Mouse (Mus musculus) small intestine, adult 2 months (tissue): ENCODE data around the gene Ctbp1. TPM values are rescaled to one million over a fixed set of nuclear protein-coding genes. Genes with fewer than 3 reads are reported as not detected.
A peak's percentile ranks its signal among the peaks of the same experiment; 100 is the strongest.

Experiments
- H3K27ac ChIP-seq: fragments of 200-500 bp; 2 replicates; pipeline ENCODE4 v1.5.1; 2012; ENCODE audit warnings: low read depth, low read length, control low read depth, inconsistent platforms; ENCODE audit not compliant: insufficient read depth
- H3K27me3 ChIP-seq: fragments of 200-500 bp; 2 replicates; pipeline ENCODE4 v1.6.1; 2012; ENCODE audit warnings: mild to moderate bottlenecking, moderate library complexity, low read length, inconsistent platforms; ENCODE audit not compliant: control insufficient read depth, insufficient read depth
- H3K36me3 ChIP-seq: fragments of 200-500 bp; 2 replicates; pipeline ENCODE4 v1.6.1; 2012; ENCODE audit warnings: mild to moderate bottlenecking, low read length, control low read depth, inconsistent platforms; ENCODE audit not compliant: control insufficient read depth, insufficient read depth
- H3K4me1 ChIP-seq: fragments of 200-500 bp; 2 replicates; pipeline ENCODE4 v1.6.1; 2012; ENCODE audit warnings: low read length, inconsistent platforms, mixed read lengths; ENCODE audit not compliant: control insufficient read depth, insufficient read depth, insufficient read length
- H3K4me3 ChIP-seq: fragments of 200-500 bp; 2 replicates; pipeline ENCODE4 v1.5.1; 2012; ENCODE audit warnings: low read depth, mild to moderate bottlenecking, control low read depth, inconsistent platforms, low read length, moderate library complexity
- CTCF ChIP-seq: fragments of 200-500 bp; IDR thresholded peaks from 2 replicates; pipeline ENCODE4 v1.5.1; 2012; ENCODE audit warnings: low read depth, mild to moderate bottlenecking, control low read depth, inconsistent platforms, low read length, moderate library complexity, mixed read lengths; ENCODE audit not compliant: insufficient replicate concordance, insufficient read length; ENCODE audit errors: extremely low read depth
- POLR2A ChIP-seq: fragments of 200-500 bp; IDR thresholded peaks from 2 replicates; pipeline ENCODE4 v1.6.1; 2012; ENCODE audit warnings: low read depth, mild to moderate bottlenecking, control low read depth, inconsistent platforms, low read length, moderate library complexity
- WGBS: fragments of 180-500 bp; shearing (Covaris S2); methylation state at CpG from one replicate; pipeline ENCODE4 v1.1.7; 2018; 5-methylcytosine and 5-hydroxymethylcytosine counted together
- polyA plus RNA-seq: library from polyadenylated mRNA; depleted of rRNA; stranded (reverse); fragments of >200 nt; gene quantifications from 2 replicates; pipeline ENCODE4 v1.2.3, GENCODE M21; 2012

Gene Ctbp1
- polyA plus RNA-seq, 1 experiment, result 390 TPM

DNA sequence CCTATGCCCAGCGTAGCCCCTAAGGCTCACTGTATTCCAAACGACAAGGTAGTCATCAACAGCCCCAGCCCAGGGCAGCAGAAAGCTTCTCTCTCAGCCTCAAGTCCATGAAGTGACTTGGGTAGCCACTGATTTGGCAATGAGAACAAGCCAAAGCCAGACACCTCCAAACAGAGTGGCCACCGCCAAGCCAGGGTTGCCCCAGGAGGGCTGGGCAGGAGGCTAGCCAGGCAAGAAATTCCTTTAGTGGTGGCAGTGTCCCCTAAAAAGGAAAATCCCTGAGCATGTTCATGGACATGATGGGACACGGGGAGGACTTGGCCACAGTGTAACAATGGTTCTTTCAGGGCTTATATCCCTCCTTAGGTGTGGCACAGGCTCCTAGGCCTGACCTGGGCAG, 55.0 kb downstream of the Ctbp1 start:
- 0 out of 2 replicates have a peak overlapping the region, but pooled peaks have one; percentile 10 for H3K27ac ChIP-seq
- no peaks in the 10 kb centered on the region for H3K36me3 ChIP-seq
- no peak overlapping the region for H3K4me3 ChIP-seq
- no peak for TF ChIP-seq CTCF
- no peak for TF ChIP-seq POLR2A
- H3K4me1 ChIP-seq, result no peaks in the 10 kb centered on the region; the same call in 1 of the 2 replicates
- 86% methylated on average over 4 of the region's 4 CpGs for WGBS
- H3K27me3 ChIP-seq, result no peaks in the 10 kb centered on the region

DNA sequence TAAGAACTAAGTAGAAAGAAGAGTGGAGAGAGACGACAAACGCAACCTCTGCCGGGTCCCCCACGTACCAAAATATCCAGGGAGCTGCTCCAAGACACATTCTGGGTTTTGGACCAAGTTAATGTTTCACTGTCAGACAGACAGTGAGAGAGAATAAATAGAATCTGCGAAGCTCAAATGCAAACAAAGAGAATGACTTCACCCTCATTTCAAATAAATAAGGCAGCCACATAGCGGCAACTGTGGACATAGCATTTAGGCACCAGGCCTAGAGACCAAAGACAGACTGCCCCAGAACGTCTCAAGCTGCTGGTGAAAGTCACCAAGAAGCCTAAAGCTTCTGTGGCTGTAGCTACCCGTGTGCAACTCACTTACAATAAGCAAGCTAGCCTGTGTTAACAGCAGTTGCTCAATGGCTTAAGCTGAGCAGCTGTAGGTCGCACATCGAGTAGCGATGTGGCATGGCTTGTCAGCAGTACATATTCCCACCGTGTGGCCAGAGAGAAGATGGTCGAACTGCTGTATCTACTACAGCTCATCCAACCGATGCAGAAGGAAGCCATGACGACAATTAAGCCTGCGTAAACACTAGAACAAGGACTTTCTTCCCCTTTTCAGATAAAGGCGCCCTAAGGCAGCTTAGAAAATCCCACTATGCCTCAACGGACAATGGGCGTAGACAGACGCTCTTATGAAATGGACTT, 55.9 kb downstream of the Ctbp1 start:
- no peak for TF ChIP-seq POLR2A
- no peak for TF ChIP-seq CTCF
- peak overlapping the region; percentile 51 for H3K27ac ChIP-seq
- no peaks in the 10 kb centered on the region for H3K36me3 ChIP-seq
- no peak overlapping the region for H3K4me3 ChIP-seq
- H3K4me1 ChIP-seq, result no peaks in the 10 kb centered on the region; the same call in 1 of the 2 replicates
- 58% methylated on average over 20 of the region's 20 CpGs for WGBS
- no peaks in the 10 kb centered on the region for H3K27me3 ChIP-seq

DNA sequence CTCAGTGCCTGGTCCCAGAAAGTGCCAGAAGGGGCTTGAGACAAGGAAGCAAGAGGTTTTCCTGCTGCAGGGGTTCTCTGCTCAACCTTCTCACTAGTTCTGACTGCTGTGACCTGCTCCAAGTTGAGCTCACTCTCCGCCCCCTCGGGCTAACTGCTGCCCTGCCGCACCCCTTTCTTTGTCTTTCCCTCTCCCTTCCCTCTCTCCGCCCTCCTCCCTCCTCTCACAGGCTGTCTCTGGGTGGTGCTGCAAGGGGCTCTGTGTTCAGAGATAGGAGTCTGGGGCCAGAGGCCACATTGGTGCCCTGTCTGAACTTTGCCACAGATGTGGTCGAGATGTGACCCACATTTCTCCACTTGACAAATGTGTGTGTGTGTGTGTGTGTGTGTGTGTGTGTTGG, 56.7 kb downstream of the Ctbp1 start, which contains the start of gene Spon2:
TSS of gene Spon2 (minus strand) at position 375 of the 400 bp plus-strand sequence.
- H3K27ac ChIP-seq, result peak within 1 kb of the TSS; percentile 51
- H3K4me3 ChIP-seq, result peak within 1 kb of the TSS; percentile 42

DNA sequence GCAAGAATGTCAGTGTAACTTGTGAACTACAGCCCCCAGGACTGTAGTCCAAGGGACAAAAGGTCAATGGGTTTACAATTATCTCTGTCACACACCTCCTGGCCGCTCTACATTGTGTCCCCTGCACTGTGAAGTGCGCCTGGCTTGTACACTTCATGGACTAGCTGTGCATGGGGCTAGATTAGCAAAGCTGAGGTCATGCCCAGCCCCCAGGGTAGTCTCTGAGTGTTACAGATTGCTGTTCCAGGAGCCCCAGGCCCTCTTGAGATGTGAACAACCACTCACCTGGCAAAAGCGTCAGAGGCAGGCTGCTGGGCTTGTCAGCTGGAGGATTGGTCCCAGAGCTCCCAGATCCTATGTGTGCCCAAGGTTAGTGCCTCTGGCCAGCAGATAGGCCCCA, 57.1 kb downstream of the Ctbp1 start:
- WGBS, result 35% methylated on average over 3 of the region's 3 CpGs
- Histone ChIP-seq H3K27ac (peak overlapping the region; percentile 51), H3K4me3 (peak overlapping the region; percentile 42), H3K36me3 (no peaks in the 10 kb centered on the region), H3K4me1 (no peaks in the 10 kb centered on the region; the same call in 1 of the 2 replicates), H3K27me3 (no peaks in the 10 kb centered on the region)
- TF ChIP-seq CTCF (no peak), POLR2A (no peak)

More for the DNA sequence above, 56.7 kb downstream of the Ctbp1 start, which contains the start of gene Spon2:
- Histone ChIP-seq H3K36me3 (no peaks in the 10 kb centered on the region), H3K4me1 (no peaks in the 10 kb centered on the region; the same call in 1 of the 2 replicates), H3K27me3 (no peaks in the 10 kb centered on the region)
- TF ChIP-seq POLR2A (no peak), CTCF (no peak)
- WGBS, result 8% methylated on average over 5 of the region's 5 CpGs

DNA sequence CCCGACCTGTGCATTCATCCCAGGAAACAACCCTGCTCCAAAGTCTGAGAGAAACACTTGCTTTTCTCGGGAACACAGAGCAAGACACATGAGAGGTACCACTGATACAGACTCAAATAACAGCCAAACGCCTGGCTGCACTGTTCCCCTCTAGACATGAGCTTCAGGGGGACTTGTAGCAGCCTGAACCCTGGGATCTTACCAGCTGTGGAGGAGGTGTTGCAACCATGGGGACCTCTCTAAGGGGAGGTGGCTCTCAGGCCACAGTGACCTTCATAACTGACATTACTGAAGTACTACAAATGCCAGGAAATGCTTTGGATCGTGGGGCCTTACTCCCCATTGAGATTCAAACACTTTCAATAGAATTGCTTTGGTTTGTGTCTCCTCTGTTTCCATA, 60.1 kb downstream of the Ctbp1 start:
- TF ChIP-seq CTCF (no peak), POLR2A (no peak)
- 64% methylated on average over 4 of the region's 4 CpGs for WGBS

DNA sequence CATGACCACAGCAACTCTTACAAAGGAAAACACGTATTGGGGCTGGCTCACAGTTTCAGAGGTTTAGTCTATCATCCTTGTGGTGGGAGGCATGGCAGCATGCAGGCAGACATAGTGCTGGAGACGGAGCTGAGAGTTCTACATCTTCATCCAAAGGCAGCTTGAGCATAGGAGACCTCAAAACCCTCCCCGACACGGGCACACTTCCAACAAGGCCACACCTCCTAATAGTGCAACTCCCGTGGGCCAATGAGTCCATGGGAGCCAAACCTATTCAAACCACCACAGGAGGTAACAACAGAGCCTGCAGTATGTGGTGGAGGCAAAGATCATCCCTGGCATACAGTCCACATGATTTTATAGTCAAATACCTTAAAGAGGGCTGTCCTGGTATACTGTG, 63.5 kb downstream of the Ctbp1 start:
- 66% methylated on average over 5 of the region's 5 CpGs for WGBS
- no peaks in the 10 kb centered on the region for H3K36me3 ChIP-seq
- H3K4me1 ChIP-seq, result no peaks in the 10 kb centered on the region
- no peaks in the 10 kb centered on the region for H3K27me3 ChIP-seq
- H3K27ac ChIP-seq, result no peak overlapping the region
- no peak overlapping the region for H3K4me3 ChIP-seq
- TF ChIP-seq POLR2A (no peak), CTCF (no peak)

More for the DNA sequence above, 60.1 kb downstream of the Ctbp1 start:
- Histone ChIP-seq H3K4me3 (no peak overlapping the region), H3K27ac (no peak overlapping the region), H3K36me3 (no peaks in the 10 kb centered on the region), H3K4me1 (no peaks in the 10 kb centered on the region; the same call in 1 of the 2 replicates), H3K27me3 (no peaks in the 10 kb centered on the region)

DNA sequence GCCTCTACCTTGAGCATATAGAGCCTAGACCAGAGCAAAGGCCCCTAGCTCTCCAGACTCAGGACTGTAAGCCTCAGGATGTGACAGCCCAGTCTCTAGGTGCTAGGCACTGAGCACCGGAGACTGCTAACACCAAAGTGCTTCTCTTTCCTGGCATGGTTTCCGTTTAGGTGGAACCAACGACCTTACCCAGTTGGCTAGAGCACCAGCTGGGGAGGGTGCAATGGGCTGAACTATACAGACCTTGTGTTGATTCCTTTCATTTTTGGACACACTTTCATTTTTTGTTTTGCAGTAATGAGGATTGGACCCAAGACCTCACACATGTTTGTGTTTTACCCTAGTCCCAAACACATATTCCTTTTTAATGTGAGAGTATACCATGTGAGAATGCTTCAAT, 64.3 kb downstream of the Ctbp1 start:
- Histone ChIP-seq H3K27ac (0 out of 2 replicates have a peak overlapping the region, but pooled peaks have one; percentile 21), H3K4me1 (no peaks in the 10 kb centered on the region), H3K36me3 (no peaks in the 10 kb centered on the region), H3K27me3 (no peaks in the 10 kb centered on the region), H3K4me3 (no peak overlapping the region)
- TF ChIP-seq CTCF (no peak), POLR2A (no peak)
- 62% methylated on average over 3 of the region's 3 CpGs for WGBS
